Mouse (Mus musculus): ENCODE measurements around the gene Syt1.

DNA sequence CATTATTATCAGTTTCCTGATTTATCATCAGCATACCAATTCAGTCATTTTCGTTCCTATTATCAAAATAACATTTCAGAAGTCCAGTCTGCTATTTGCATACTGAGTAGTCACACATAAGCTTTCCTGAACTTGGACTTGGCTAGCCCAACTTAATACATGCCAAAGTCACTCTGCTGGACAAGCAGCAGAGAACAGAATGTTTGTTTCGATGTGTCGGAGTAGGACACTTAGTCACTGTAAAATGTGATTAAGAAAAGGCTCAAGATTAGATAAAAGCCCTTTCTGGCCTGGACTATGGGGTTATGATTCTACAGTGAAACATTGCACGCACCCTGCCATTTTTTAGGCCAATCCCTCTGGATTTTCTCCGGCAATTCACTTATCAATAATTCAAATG lies 114.3 kb downstream of the Syt1 start:
- TF ChIP-seq POLR2A (IDR thresholded peaks at IDR 0.05; ENCODE audit: borderline replicate concordance, extremely low read depth, insufficient read depth, insufficient read length, poor library complexity, severe bottlenecking) (no peak), CTCF (IDR thresholded peaks at IDR 0.05; ENCODE audit: borderline replicate concordance, extremely low read depth, insufficient read depth, insufficient read length) (no peak)
